ENCODE assay signal across 20 mouse cellular contexts in genomic region chr13:109490853-109491252, GRCm38 (mm10).
DNase-seq lines count a peak whose midpoint lies in the region; ATAC-seq lines count a peak whose summit lies in the region.
"Had no signal": no experiment of that assay in that cellular context is flagged by ENCODE, and none has a peak within 500 bp of the region (broad histone marks: within the 10 kb centered on the region; RNA-seq: fewer than 3 reads in every experiment).

No protein-coding gene starts in this region.

- H3K27me3 ChIP-seq in midbrain, embryonic 14.5 days (ENCODE audit: control insufficient read depth, insufficient read depth, low read length) = no peaks in the 10 kb centered on the region
- H3K27me3 ChIP-seq: liver, embryonic 13.5 days; neural tube, embryonic 13.5 days had no signal

- ATAC-seq in midbrain, embryonic 14.5 days (ENCODE audit: low FRiP score, low TSS enrichment) = no peak
- ATAC-seq: inflammation-experienced regulatory T-cells, adult 6 months had no signal

- H3K36me3 ChIP-seq in midbrain, embryonic 14.5 days (ENCODE audit: control insufficient read depth, insufficient read depth, low read length) = no peaks in the 10 kb centered on the region
- H3K36me3 ChIP-seq: forebrain, embryonic 10.5 days; liver, embryonic 13.5 days; neural tube, embryonic 13.5 days had no signal

- DNase-seq in embryo, embryonic 11 days = peak; percentile 20
- DNase-seq in embryo, embryonic 10.5 days (ENCODE audit: low spot score) = no peak
- DNase-seq in retina, embryonic 14.5 days (ENCODE audit: low spot score) = peak; percentile 34
- no peak for DNase-seq in retina, postnatal 1 day
- peak; percentile 65 for DNase-seq in midbrain, embryonic 14.5 days
- DNase-seq in kidney, postnatal 25 days = no peak
- DNase-seq in cerebellum, postnatal 10 days = no peak
- no peak for DNase-seq in embryo, embryonic 10 days (ENCODE audit: low spot score)
- DNase-seq: adrenal gland, postnatal 10 days; cerebellum, adult 8-10 months; gastrocnemius, postnatal 36 days; kidney, adult 18-20 months; liver, embryonic 13.5 days; lung, adult 2 months; lung, postnatal 14 days; right cerebral cortex, postnatal 14 days had no signal

- H3K9me3 ChIP-seq in midbrain, embryonic 14.5 days (ENCODE audit: control insufficient read depth, low read length) = no peaks in the 10 kb centered on the region
- H3K9me3 ChIP-seq: forebrain, embryonic 10.5 days; liver, embryonic 13.5 days; neural tube, embryonic 13.5 days had no signal

- 23% methylated on average over 2 of the region's 2 CpGs for WGBS in midbrain, embryonic 14.5 days

- H3K27ac ChIP-seq in midbrain, embryonic 14.5 days (replicated peaks; ENCODE audit: low read depth, low read length) = peak overlapping the region; percentile 27; the same call in 1 of the 2 replicates
- H3K27ac ChIP-seq: forebrain, embryonic 10.5 days; kidney, postnatal 0 days; liver, embryonic 13.5 days; neural tube, embryonic 13.5 days had no signal

- peaks cover 18% of the 10 kb centered on the region for H3K4me1 ChIP-seq in midbrain, embryonic 14.5 days (ENCODE audit: control insufficient read depth, insufficient read depth, low read length)

- H3K4me3 ChIP-seq in midbrain, embryonic 14.5 days (replicated peaks; ENCODE audit: low read depth, low read length) = no peak overlapping the region
- H3K4me3 ChIP-seq: forebrain, embryonic 10.5 days; liver, embryonic 13.5 days; neural tube, embryonic 13.5 days had no signal

- no peak overlapping the region for H3K4me2 ChIP-seq in midbrain, embryonic 14.5 days (ENCODE audit: low read length)
- H3K4me2 ChIP-seq: liver, embryonic 13.5 days; neural tube, embryonic 13.5 days had no signal

- H3K9ac ChIP-seq in midbrain, embryonic 14.5 days (replicated peaks; ENCODE audit: low read length) = no peak overlapping the region
- H3K9ac ChIP-seq: liver, embryonic 13.5 days; neural tube, embryonic 13.5 days had no signal

Comparison
In these comparisons a context has a peak if more than half of its experiments do, and no peak if none do; other contexts are left out.
1. DNase-seq: peak in embryo, embryonic 11 days (single experiment), retina, embryonic 14.5 days (single experiment) and midbrain, embryonic 14.5 days (single experiment); none in embryo, embryonic 10.5 days (single experiment), retina, postnatal 1 day (single experiment), kidney, postnatal 25 days (0 of 2), cerebellum, postnatal 10 days (0 of 2) and embryo, embryonic 10 days (single experiment).